Mouse (Mus musculus) lung, postnatal 36 days (tissue): Measurements from ENCODE around the gene Slc25a47.
A peak's percentile ranks its signal among the peaks of the same experiment; 100 is the strongest.

ENCODE experiments used
- DNase-seq: peaks from one replicate; pipeline ENCODE4 v3.0.0; 2022; ENCODE audit warnings: mixed read lengths

The Slc25a47 gene

DNA sequence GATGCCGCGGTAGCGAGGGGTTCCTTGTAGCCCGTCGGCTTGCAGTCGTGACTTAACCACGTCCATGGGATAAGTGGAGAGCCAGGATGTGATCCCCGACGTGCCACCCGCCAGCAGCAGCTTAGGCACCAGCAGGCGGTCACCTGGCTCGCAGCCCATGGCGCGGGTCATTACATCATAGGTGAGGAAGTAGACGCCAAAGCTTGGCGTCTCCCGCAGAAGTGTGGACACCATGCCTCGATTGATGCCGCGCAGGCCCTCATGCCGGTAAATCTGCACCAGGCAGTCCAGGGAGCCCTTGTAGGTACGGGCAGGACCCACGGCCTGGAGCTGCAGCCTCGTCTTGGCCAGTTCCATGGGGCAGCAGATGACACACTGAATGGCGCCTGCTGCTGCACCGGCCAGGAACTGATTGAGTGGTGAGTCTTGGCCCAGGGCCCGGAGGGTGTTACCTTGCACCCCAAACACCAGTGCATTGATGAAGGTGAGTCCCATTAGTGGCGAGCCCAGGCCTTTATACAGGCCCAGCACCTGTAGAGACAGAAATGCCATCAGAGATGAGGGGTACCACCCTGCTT is 8.8 kb upstream of the Slc25a47 start:
- no peak for DNase-seq

GRCm38 (mm10) chr12:108827641-108828040 is 8.2 kb upstream of the Slc25a47 start:
- DNase-seq: no peak

GRCm38 (mm10) chr12:108829636-108830035 is 6.2 kb upstream of the Slc25a47 start:
- peak; percentile 13 for DNase-seq

DNA sequence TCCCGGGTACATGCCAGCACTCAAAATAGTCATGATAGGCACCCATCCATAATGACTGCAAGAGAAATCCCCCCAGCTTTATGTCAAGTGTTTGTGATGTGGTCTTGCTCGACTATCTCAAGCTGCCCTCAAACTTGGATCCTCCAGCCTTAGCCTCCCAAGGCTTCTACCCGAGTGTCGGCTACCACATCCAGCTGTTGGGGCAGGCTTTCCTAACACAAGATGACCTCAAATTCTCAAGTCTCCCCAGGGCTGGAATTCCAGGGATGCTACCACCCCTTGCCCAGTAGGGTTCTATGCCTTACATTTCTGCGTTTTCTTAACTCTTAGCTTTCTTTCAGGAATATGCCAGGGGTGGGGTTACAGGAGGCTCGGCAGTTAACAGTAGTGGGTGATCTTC is 5.5 kb upstream of the Slc25a47 start:
- peak; percentile 21 for DNase-seq

GRCm38 (mm10) chr12:108831966-108832643 is 3.7 kb upstream of the Slc25a47 start:
- peak; percentile 85 for DNase-seq

DNA sequence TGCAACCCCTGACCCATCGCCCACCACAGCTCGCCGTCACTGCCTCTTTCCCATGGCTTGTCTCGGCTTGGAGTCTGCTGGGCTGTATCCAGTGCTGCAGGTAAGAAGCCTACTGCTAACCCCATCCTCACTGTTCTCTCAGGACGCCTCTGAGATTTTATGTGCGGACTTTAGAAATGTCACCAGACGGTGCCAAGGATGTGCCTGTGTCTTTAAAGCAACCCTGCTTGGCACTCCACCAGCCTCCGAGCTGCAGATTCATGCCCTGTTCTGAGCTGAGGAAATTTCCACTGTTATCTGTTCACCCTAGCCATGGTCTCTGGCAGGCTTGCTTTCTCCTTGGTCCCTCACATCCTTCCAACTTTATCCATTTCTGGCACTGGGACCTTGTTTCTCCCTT is 3.0 kb upstream of the Slc25a47 start:
- peak; percentile 47 for DNase-seq

DNA sequence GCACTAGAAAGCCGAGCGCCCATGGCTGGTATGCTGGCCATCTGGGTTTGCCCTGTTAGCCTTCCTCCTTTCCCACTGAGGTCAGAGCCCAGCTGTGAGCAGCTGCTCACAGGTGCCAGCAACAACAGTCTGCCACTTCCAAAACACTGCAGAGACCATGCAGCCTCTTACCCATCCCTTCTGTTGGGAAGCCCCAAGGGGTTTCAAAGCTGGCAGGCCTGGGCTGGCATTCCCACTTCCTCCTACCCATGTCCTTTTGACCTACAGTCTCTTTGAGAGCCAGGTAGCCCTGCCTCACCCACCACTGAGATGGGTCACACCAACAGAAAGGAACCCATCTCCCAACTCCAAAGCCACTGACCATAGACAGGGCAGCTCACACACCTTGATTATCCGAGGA is 2.4 kb upstream of the Slc25a47 start:
- no peak for DNase-seq

GRCm38 (mm10) chr12:108834337-108834736 is 1.5 kb upstream of the Slc25a47 start:
- DNase-seq: no peak

DNA sequence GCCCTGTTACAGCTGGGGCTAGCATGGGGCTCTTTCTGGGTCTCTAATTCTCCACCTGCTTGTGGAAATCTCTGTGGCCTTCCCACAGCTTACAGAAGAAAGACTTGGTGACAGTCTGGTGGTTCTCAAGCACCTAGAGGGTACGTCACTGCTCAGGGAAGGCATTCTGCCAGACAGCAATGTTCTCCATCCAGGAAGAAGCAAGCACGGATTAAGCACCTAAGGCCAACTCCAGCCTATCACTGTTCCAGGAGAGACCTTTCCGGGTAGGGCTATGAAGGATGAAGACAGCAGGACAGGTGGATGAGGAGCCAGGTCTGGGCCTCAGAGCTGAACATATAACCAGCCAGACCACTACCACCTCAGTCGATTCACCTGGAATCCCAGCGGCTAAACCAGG is 1.1 kb upstream of the Slc25a47 start:
- DNase-seq: peak; percentile 53

DNA sequence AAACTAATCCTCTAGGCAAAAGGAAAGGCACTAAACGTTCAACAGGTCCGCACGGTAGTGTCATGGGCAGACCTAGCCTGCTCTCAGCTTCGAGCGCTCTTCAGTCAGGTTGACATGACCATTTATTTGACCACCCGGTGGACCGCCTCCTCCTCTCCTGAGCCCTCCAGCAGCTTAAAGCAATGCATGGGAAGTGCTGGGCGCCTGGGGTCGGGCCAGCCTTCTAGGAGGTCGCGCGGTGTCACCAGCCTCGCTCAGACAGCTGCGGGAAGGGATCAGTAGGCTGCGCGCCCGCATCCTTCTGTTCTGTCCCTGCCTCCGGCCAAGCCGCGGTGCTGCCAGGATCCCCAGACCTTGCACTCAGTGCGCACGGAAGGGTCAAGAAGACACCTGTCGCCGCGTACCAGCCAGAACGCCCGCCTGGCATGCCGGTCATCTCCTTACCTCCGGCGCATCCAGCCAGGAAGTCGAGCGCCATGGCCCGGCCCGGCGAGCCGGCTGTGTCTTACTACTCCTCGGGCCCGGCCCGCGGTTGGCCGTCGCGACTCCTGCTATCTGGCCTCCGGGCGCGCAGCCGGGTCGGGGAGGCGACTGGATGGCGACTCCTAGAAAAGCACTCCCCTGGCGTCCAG is 522 bp upstream of the Slc25a47 start:
- no peak for DNase-seq

DNA sequence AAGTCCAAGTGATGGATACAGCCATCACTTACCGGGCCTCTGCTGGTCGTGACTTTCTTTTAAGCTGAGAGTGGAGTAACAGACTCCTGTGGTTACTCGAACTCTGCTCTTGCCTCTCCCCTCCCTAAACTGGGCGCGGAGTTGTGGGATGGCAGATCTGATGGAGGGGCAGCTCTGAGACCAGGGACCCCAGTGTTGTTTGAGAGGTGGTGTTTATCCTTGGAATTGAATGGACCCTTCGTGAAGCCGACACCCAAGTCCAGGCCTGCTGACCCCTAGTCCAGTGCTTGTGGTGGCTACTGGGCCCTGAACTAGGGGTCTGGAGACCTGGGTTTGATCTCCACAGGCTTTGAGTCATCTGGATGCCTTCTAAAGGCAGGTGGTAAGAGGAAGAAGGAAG is 876 bp downstream of the Slc25a47 start:
- DNase-seq: no peak

DNA sequence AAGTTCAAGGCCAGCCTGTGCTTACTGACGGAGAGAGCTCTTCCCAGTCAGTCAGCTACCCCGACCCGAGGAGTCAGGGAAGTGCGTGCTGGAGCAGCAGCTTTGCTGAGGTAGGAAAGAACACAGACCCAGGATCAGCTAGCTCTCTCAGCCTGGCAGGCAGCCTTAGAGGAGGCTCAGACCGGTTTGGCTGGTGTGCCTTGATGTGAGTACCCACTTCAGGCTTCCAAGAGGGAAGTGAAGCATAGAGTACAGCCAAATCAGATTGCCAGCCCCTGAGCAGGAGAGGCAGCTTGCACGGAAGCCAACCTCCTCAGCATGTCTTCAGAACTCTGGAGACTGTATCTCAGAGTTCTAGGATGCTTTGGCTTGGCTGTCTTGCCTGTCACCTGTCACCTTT is 5.3 kb downstream of the Slc25a47 start:
- peak; percentile 91 for DNase-seq

DNA sequence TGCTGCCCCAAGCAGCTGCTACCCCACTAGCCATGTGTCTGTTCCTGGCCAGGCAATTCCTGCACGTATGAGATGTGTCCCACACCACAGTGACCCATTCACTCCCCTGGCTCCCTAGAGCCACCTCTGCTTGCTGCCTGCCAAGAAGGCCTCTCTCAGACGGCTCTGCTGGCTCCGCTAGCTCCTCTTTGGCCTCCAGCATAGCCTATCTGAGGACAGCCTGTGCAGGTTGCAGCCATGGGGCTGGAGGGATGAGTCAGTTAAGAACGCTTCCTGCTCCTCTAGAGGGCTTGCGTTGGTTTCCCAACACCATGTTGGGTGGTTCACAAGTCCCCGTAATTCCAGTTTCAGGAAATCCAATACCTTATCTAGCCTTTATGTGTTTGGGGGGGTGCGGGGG is 6.8 kb downstream of the Slc25a47 start:
- no peak for DNase-seq

- DNase-seq: peak; percentile 47
Observed at GRCm38 (mm10) chr12:108848033-108848432, 12.2 kb downstream of the Slc25a47 start.

DNA sequence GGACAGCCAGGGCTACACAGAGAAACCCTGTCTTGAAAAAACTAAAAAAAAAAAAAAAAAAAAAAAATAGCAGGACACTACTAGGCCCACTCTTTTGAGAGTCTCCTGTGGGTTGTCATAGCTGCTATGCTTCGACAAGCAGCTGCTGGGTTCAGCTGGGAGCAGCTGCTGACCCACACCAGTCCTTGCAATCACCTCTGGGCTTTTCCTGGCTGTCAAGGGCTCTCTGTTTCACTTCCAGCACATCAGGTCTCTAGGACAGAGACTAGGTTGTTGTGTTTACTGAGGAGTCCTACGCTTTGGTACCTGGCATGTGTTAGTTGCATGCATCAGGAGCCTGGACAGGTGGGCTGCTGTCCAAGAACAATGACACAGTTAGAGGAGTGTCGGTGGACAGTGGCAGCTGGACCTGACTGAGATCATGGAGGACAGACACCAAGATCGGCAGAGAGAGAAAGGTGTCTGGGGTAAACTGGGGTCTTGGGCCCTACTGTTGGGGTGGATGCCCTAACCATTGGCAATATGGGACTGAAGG is 13.7 kb downstream of the Slc25a47 start:
- DNase-seq: peak; percentile 38

GRCm38 (mm10) chr12:108850129-108850528 is 14.3 kb downstream of the Slc25a47 start:
- peak; percentile 62 for DNase-seq

GRCm38 (mm10) chr12:108850886-108851285 is 15.0 kb downstream of the Slc25a47 start:
- no peak for DNase-seq

GRCm38 (mm10) chr12:108852822-108853221 is 17.0 kb downstream of the Slc25a47 start:
- no peak for DNase-seq

GRCm38 (mm10) chr12:108855081-108855480 is 19.2 kb downstream of the Slc25a47 start:
- DNase-seq: no peak

DNA sequence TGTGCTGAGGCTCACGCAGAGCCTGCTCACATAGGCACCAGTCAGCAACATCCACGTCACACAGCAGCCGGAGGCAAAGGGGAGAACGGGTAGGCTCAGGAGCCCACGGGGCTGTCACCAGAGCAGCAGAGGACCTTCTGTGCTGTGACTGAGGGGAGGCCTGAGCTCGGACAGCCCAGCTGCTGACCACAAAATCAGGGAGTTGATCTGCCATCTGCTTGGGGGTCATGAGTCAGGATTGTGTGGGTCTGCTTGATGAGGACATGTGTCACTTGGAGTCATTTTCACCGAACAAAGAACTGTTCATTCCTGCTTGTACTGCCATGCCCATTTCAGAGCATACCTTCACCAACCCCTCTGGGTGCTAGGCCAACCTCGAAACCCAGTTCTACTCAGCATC is 20.3 kb downstream of the Slc25a47 start:
- DNase-seq: no peak

DNA sequence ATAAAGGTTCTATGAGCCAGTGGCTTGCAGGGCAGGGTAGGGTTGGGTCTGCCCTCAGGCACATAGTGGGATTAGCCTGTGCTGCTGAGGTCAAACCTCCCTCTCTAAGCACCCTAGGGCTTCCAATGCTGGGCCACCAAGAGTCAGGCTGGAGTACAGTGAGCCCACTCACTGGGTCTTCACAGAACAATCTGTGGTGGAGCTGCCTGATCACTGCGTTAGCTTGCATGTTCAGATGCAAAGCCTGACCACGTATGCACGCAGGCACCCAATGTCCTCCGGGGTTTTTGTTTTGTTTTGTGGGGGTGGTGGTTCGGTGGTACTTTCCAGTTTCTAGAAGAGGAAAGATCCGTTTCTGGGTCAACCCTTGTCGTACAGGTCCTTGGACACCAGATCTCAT is 21.3 kb downstream of the Slc25a47 start:
- DNase-seq: no peak

DNA sequence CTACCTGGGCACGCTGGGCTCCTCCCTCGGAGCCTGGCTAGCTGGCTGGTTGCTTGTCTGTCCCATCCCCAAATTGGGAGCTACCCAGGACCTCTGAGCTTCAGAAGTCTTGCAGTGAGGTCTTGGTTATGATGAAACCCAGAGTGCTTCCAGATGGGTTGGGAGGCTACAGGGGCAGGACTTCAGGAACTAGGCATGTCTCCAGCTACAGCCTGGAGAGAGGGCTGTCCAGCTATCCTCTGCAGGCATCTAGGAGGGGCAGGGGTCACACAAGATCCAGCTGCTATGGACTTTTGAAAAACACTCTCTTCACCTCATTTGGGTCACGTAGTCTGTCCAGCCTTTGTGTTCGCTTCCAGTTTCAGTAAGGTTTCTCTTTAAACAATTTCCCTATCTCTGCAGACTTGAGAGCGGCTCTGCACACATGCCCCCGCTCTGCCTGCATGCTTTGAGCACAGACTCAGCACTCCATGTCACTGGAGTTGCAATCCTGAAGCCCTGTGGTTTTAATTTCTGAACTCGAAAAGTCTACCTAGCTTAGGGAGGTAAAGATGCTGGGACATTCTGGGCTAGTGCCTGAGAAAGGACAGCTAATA is 21.8 kb downstream of the Slc25a47 start:
- peak; percentile 64 for DNase-seq

DNA sequence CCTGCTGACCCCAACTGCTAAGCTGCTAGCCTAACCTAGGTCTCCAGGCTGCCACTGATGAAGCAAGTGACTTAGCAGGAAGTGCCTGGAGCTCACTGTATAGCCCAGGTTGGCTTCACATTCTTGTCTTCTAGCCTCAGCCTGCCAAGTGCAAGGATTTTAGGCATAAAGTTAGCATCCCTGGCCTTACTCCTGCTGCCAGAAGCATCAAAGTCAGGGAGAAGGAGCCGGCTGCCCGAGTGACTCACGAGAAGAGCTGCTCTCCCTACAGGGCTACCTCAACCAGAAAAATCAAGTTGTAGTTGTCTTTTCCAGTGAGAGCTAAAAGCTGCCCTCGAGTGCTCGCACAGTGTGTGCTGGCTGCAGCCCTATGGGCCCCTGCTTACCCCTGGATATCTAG is 22.6 kb downstream of the Slc25a47 start:
- DNase-seq: no peak

GRCm38 (mm10) chr12:108865007-108865494 is 29.2 kb downstream of the Slc25a47 start:
- DNase-seq: peak; percentile 85
